ENCODE assay signal across 12 mouse cellular contexts in the genomic region with DNA sequence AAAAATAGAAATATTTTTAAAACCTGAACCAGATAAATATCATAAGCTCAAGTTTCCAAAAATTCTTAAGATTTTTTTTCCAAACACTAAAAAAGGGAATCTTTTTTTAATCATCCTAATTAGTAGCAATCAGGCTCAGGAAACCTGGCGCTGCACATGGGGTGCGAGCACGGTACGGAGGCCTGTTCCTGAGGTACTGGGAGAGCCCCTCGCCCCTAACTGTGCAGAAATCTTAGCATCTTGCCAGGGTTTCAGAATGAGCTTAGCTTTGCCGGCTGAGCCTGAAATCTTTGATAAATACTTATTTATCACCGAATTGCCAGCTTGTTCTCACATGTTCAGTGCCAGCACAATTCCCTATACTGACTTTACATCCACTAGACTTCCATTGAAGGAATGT.
A peak's percentile ranks its signal among the peaks of the same experiment; 100 is the strongest.
DNase-seq lines count a peak whose midpoint lies in the region; ATAC-seq and TF ChIP-seq lines count a peak whose summit lies in the region.
"Had no signal": no experiment of that assay in that cellular context is flagged by ENCODE, and none has a peak within 500 bp of the region (broad histone marks: within the 10 kb centered on the region; RNA-seq: fewer than 3 reads in every experiment).

No protein-coding gene starts in this region.

- H3K27me3 ChIP-seq in lung, embryonic 14.5 days (ENCODE audit: insufficient read depth, low read length): no peaks in the 10 kb centered on the region
- H3K27me3 ChIP-seq in embryonic facial prominence, embryonic 14.5 days (replicated peaks; ENCODE audit: control insufficient read depth, insufficient read depth, low read length): no peaks in the 10 kb centered on the region

- no peak overlapping the region for H3K4me2 ChIP-seq in lung, embryonic 14.5 days
- H3K4me2 ChIP-seq in embryonic facial prominence, embryonic 14.5 days (ENCODE audit: low read depth, low read length): no peak overlapping the region

- H3K4me1 ChIP-seq in lung, embryonic 14.5 days (ENCODE audit: insufficient read depth): 0 out of 2 replicates have a peak, but pooled peaks cover 5% of the 10 kb centered on the region
- peaks cover 11% of the 10 kb centered on the region for H3K4me1 ChIP-seq in embryonic facial prominence, embryonic 14.5 days (ENCODE audit: control insufficient read depth, insufficient read depth, low read length)

- 66% methylated on average over 7 of the region's 7 CpGs for WGBS in lung, embryonic 14.5 days
- 52% methylated on average over 7 of the region's 7 CpGs for WGBS in embryonic facial prominence, embryonic 14.5 days

- no peak for TF ChIP-seq POLR2A in brain, embryonic 14.5 days (IDR thresholded peaks at IDR 0.05; ENCODE audit: borderline replicate concordance, extremely low read depth, insufficient read depth, insufficient read length, poor library complexity, severe bottlenecking)

- intact Hi-C loops in heart, postnatal 36 days (cut with DNase I): no loop called here

- H3K9me3 ChIP-seq in lung, embryonic 14.5 days (ENCODE audit: low read depth, low read length): no peaks in the 10 kb centered on the region; the same call in 1 of the 2 replicates
- 0 out of 2 replicates have a peak, but pooled peaks cover 4% of the 10 kb centered on the region for H3K9me3 ChIP-seq in embryonic facial prominence, embryonic 14.5 days (ENCODE audit: control insufficient read depth, low read length)
- H3K9me3 ChIP-seq: midbrain, embryonic 10.5 days had no signal

- peak overlapping the region; percentile 69; the same call in 1 of the 2 replicates for H3K27ac ChIP-seq in lung, embryonic 14.5 days (ENCODE audit: low read depth)
- H3K27ac ChIP-seq in embryonic facial prominence, embryonic 14.5 days (replicated peaks; ENCODE audit: low read depth, low read length): 0 out of 2 replicates have a peak overlapping the region, but pooled peaks have one; percentile 33
- H3K27ac ChIP-seq: liver, embryonic 14.5 days; macrophage; midbrain, embryonic 10.5 days had no signal

- no peaks in the 10 kb centered on the region for H3K36me3 ChIP-seq in lung, embryonic 14.5 days (ENCODE audit: insufficient read depth)
- no peaks in the 10 kb centered on the region for H3K36me3 ChIP-seq in embryonic facial prominence, embryonic 14.5 days (ENCODE audit: control insufficient read depth, insufficient read depth, low read length)
- H3K36me3 ChIP-seq: midbrain, embryonic 10.5 days had no signal

- H3K4me3 ChIP-seq in lung, embryonic 14.5 days (ENCODE audit: low read depth, low read length): no peak overlapping the region
- H3K4me3 ChIP-seq in embryonic facial prominence, embryonic 14.5 days (ENCODE audit: low read depth, low read length): no peak overlapping the region
- H3K4me3 ChIP-seq: midbrain, embryonic 10.5 days had no signal

- TF ChIP-seq CTCF in lung, embryonic 14.5 days (IDR thresholded peaks at IDR 0.05; ENCODE audit: low read depth): no peak
- no peak for TF ChIP-seq CTCF in brain, embryonic 14.5 days (IDR thresholded peaks at IDR 0.05; ENCODE audit: borderline replicate concordance, extremely low read depth, insufficient read depth, insufficient read length)

- no peak for ATAC-seq in lung, embryonic 14.5 days (ENCODE audit: insufficient read depth)
- no peak for ATAC-seq in embryonic facial prominence, embryonic 14.5 days (ENCODE audit: low read depth)

- no peak overlapping the region for H3K9ac ChIP-seq in lung, embryonic 14.5 days
- no peak overlapping the region for H3K9ac ChIP-seq in embryonic facial prominence, embryonic 14.5 days (ENCODE audit: low read depth, low read length)
- H3K9ac ChIP-seq: liver, embryonic 14.5 days had no signal

- peak; percentile 14 for DNase-seq in heart, adult 11 months
- no peak for DNase-seq in heart, postnatal 36 days
- DNase-seq in lung, embryonic 14.5 days: no peak
- no peak for DNase-seq in lung, postnatal 36 days
- DNase-seq in brain, embryonic 14.5 days (ENCODE audit: low read depth): peak; percentile 52
- DNase-seq in embryonic facial prominence, embryonic 14.5 days (ENCODE audit: low spot score): no peak
- DNase-seq in ovary, postnatal 14 days (ENCODE audit: low spot score): no peak
- DNase-seq: gastrocnemius, postnatal 14 days; thymus, adult 2 months had no signal

Comparison
In these comparisons a context has a peak if more than half of its experiments do, and no peak if none do; other contexts are left out.
1. DNase-seq: peak in heart, adult 11 months (single experiment) and brain, embryonic 14.5 days (single experiment); none in heart, postnatal 36 days (0 of 2), lung, embryonic 14.5 days (single experiment), lung, postnatal 36 days (single experiment), embryonic facial prominence, embryonic 14.5 days (single experiment) and ovary, postnatal 14 days (single experiment).